Mouse (Mus musculus) kidney, postnatal 0 days (tissue): ENCODE results near the gene Vegfb. TPM values are rescaled to one million over a fixed set of nuclear protein-coding genes. Genes with fewer than 3 reads are reported as not detected.

Experiments used
- ATAC-seq: fragments of 200-750 bp; cut with Nextera tagmentation; replicated peaks from 2 replicates; pipeline ENCODE4 v1.8.0; 2017; ENCODE audit warnings: low read depth, moderate number of reproducible peaks, moderate TSS enrichment, moderate library complexity; ENCODE audit not compliant: low FRiP score
- DNase-seq: peaks from one replicate; pipeline ENCODE4 v3.0.0-alpha.2; 2016; ENCODE audit warnings: low spot score
- H3K27ac ChIP-seq: fragments of 300-500 bp; sonication (generic); 2 replicates; pipeline ENCODE4 v1.5.1; 2014; ENCODE audit warnings: mild to moderate bottlenecking
- H3K27me3 ChIP-seq: fragments of 300-500 bp; sonication (generic); 2 replicates; pipeline ENCODE4 v1.6.1; 2014; ENCODE audit warnings: low read length, mixed read lengths; ENCODE audit not compliant: insufficient read depth
- H3K36me3 ChIP-seq: fragments of 300-500 bp; sonication (generic); 2 replicates; pipeline ENCODE4 v1.6.1; 2014; ENCODE audit warnings: low read length, mixed read lengths; ENCODE audit not compliant: insufficient read depth
- H3K4me1 ChIP-seq: fragments of 300-500 bp; sonication (generic); replicated peaks from 2 replicates; pipeline ENCODE4 v1.6.1; 2014; ENCODE audit warnings: antibody characterized with exemption, low read length, mixed read lengths; ENCODE audit not compliant: insufficient read depth
- H3K4me2 ChIP-seq: fragments of 300-500 bp; sonication (generic); 2 replicates; pipeline ENCODE4 v1.6.1; 2014; ENCODE audit warnings: mild to moderate bottlenecking, low read length, moderate library complexity, mixed read lengths
- H3K4me3 ChIP-seq: fragments of 300-500 bp; sonication (generic); replicated peaks from 2 replicates; pipeline ENCODE4 v1.5.1; 2014; ENCODE audit warnings: low read depth, low read length
- H3K9ac ChIP-seq: fragments of 300-500 bp; sonication (generic); 2 replicates; pipeline ENCODE4 v1.6.1; 2014; ENCODE audit warnings: low read depth, low read length
- H3K9me3 ChIP-seq: fragments of 300-500 bp; sonication (generic); replicated peaks from 2 replicates; pipeline ENCODE4 v1.6.1; 2016; ENCODE audit warnings: low read length, inconsistent platforms, mixed read lengths
- CTCF ChIP-seq: IDR thresholded peaks from 2 replicates; pipeline ENCODE4 v1.5.1; 2016; ENCODE audit warnings: antibody characterized with exemption, low read depth, mild to moderate bottlenecking, moderate library complexity
- WGBS: fragments of 180-500 bp; shearing (Covaris S2); extraction: QIAGEN DNeasy Blood & Tissue Kit; methylation state at CpG from one replicate; pipeline ENCODE4 v1.1.7; 2014; 5-methylcytosine and 5-hydroxymethylcytosine counted together
- polyA plus RNA-seq: library from polyadenylated mRNA; unstranded; fragments of >200 nt; fragmentation: Nextera tagmentation; extraction: Ambion mirVana; gene quantifications from 2 replicates; pipeline ENCODE4 v1.2.1, GENCODE M21; 2015

The Vegfb gene
- polyA plus RNA-seq, 1 experiment from 2014 or later: 56.6 TPM

DNA sequence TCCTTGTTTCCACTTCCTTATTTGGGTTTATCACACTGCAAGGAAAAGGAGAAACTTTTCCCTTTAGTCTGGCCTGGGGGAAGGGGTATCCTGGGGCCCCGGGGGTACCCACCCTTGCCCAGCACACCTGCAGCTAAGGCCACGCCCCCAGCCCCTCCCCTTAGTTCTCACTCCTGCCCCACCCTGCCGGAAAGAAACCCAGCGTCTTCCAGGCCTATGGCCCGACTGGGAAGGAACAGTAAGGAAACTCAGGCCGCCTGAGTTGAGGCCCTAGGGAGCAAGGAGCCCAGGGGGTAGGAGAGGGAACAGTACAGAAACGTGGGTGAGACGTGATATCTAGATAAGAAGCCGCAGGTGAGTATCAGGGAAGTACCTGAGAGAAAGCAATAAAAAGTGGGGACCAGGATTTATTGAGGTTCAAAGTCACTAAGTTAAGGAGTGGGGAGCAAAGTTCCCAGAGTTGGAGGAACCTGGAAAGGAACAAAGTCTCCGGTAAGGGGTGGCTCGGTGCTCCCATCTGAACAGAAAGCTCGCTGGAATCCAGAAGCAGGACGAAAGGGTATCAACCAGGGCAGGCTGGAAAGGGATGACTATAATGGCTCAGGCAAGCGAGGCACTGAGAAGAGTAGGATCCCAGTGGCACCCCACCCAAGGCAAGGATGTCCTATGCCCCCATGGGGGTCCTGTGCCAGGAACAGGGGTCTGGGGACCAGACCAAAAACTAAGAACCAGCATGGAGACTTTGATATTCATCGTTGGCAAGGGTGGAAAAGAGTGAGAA, 18.8 kb downstream of the Vegfb start:
- no peaks in the 10 kb centered on the region for H3K27me3 ChIP-seq
- peak overlapping the region; percentile 67 for H3K4me2 ChIP-seq
- peak; percentile 23 for ATAC-seq
- peak overlapping the region; percentile 58 for H3K4me3 ChIP-seq
- TF ChIP-seq CTCF: no peak
- peak overlapping the region; percentile 79 for H3K9ac ChIP-seq
- no peaks in the 10 kb centered on the region for H3K9me3 ChIP-seq
- WGBS: 5% methylated on average over 15 of the region's 15 CpGs
- DNase-seq: peak; percentile 35
- H3K4me1 ChIP-seq: peaks cover 26% of the 10 kb centered on the region
- H3K36me3 ChIP-seq: peaks cover 22% of the 10 kb centered on the region
- peak overlapping the region; percentile 65; the same call in 1 of the 2 replicates for H3K27ac ChIP-seq

DNA sequence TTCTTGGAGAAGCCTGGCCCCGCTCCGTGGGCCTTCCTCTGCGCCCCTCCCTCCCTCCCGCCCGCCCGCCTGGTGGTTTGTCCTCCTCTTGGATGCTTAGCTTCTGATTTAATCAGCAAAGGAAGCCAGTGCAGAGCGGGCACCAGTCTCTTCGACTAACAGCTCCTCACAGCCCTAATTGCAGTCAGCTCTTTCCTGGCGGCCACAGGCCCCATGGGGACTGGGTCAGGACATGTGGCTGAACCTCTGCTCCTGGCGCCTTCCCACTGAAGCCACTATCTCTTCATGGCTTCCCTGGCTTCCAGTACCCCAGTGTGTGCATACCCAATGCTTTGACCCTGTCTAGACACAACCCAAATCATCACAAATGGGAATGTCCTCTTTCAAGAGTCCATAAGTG, 31.0 kb downstream of the Vegfb start:
- Histone ChIP-seq H3K27ac (no peak overlapping the region), H3K4me3 (no peak overlapping the region), H3K36me3 (peaks cover 58% of the 10 kb centered on the region), H3K4me1 (peaks cover 8% of the 10 kb centered on the region; the same call in 1 of the 2 replicates), H3K9me3 (no peaks in the 10 kb centered on the region), H3K27me3 (no peaks in the 10 kb centered on the region), H3K4me2 (no peak overlapping the region), H3K9ac (no peak overlapping the region)
- WGBS: 82% methylated on average over 10 of the region's 10 CpGs
- no peak for TF ChIP-seq CTCF
- no peak for DNase-seq
- ATAC-seq: no peak

DNA sequence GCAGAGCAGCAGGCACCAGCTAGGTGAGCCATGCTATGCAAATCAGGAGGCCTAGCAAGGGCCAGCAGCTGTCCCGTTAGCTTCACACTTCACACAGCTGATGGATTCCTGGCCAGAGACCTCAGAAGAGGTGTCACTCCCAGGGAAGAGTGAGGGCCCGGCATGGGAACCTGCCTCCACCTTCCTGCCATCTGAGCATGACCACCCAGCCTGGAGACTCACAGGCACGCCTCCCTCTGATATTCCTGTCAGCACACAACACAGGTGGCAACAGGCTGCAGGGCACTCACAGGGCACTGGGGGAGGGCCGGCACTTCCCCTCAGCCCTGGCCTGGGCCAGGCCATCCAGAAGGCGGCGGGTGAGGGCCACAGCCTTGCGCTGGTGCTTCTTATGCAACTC, 32.0 kb downstream of the Vegfb start:
- no peaks in the 10 kb centered on the region for H3K9me3 ChIP-seq
- H3K4me2 ChIP-seq: no peak overlapping the region
- no peak overlapping the region for H3K9ac ChIP-seq
- peaks cover 57% of the 10 kb centered on the region for H3K36me3 ChIP-seq
- no peak for ATAC-seq
- DNase-seq: no peak
- no peaks in the 10 kb centered on the region for H3K27me3 ChIP-seq
- 79% methylated on average over 7 of the region's 7 CpGs for WGBS
- no peak for TF ChIP-seq CTCF
- H3K27ac ChIP-seq: no peak overlapping the region
- H3K4me1 ChIP-seq: peaks cover 8% of the 10 kb centered on the region; the same call in 1 of the 2 replicates
- no peak overlapping the region for H3K4me3 ChIP-seq

DNA sequence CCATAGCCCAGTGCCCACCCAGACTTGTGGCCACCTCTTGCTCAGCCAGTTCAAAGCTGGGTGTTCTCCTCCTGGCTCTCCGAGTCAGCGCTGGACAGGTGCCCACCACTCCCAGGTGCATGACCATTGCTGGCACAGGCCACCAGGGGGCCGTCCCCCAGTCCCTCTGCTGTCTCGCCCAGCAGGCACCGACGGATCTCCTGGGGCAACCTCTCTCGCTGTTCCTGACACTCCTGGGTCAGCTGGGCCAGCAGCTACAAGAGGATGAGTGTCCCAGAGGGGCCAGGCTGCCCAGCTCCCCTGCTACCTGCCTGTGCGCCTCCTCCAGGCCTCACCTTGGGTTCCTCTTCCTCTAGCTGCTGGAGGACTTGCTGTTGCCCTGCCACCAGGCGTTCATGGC, 33.4 kb downstream of the Vegfb start:
- Histone ChIP-seq H3K4me3 (no peak overlapping the region), H3K27ac (no peak overlapping the region), H3K36me3 (peaks cover 43% of the 10 kb centered on the region), H3K4me2 (no peak overlapping the region), H3K9me3 (no peaks in the 10 kb centered on the region), H3K27me3 (no peaks in the 10 kb centered on the region), H3K4me1 (peaks cover 8% of the 10 kb centered on the region; the same call in 1 of the 2 replicates), H3K9ac (no peak overlapping the region)
- WGBS: 53% methylated on average over 9 of the region's 9 CpGs
- DNase-seq (no peak), ATAC-seq (no peak)
- peak; percentile 69 for TF ChIP-seq CTCF

DNA sequence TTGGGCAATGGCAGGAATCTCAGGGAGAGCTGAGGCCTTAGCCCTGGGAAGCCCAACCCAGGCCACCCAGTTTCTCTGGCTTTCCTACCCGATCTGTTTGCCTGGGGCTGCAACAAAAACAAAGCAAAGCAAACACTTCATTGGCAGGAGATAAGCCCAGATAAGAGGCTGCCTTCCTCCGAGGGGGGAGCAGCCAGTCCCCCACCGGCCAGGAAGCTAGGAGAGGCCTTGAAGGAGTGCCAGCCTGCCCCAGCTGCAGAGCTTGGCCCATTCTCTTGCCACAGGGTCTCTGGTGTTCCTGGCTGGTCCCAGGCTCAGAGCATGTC, 34.8 kb downstream of the Vegfb start:
- peaks cover 37% of the 10 kb centered on the region for H3K36me3 ChIP-seq
- TF ChIP-seq CTCF: no peak
- no peak overlapping the region for H3K4me3 ChIP-seq
- 6% methylated on average over 3 of the region's 3 CpGs for WGBS
- H3K9me3 ChIP-seq: no peaks in the 10 kb centered on the region
- H3K4me1 ChIP-seq: peaks cover 8% of the 10 kb centered on the region; the same call in 1 of the 2 replicates
- H3K9ac ChIP-seq: peak overlapping the region; percentile 67
- H3K4me2 ChIP-seq: peak overlapping the region; percentile 67
- no peaks in the 10 kb centered on the region for H3K27me3 ChIP-seq
- H3K27ac ChIP-seq: peak overlapping the region; percentile 96
- no peak for ATAC-seq
- DNase-seq: peak; percentile 38

DNA sequence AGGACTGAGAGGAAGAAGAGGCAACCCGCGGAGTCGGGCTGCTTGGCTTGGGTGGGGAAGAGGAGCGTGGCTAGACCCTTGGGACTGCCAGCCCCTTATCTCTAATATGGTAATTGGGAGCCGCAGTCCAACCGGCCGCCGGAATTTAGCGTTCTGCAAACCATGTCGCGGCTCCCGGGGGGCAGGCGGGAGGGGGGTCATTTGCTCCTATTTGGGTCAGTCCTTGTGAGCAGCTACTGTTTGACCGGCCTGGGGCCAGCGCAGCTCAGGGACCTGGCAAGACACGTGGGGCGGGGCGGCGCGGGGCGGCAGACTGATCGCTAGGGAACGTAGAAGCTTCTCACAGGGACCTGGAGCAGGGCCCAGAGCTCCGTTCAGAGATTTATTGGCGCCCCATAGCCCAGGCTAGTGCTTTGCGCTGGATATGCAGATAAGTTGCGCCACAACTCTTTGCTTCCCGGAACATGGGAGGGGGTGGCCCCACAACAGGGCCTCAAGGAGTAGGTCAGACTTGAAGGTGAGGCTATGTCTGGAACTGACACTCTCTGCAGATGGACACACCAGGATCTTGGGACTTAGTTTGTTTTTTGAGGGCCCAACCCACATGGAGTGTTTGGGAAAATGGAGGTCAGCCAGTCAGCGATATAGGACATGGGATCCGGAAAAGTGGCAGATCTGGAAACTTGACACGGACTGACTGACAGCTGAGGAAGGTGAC, 35.3 kb downstream of the Vegfb start:
- Histone ChIP-seq H3K36me3 (peaks cover 32% of the 10 kb centered on the region), H3K4me1 (peaks cover 8% of the 10 kb centered on the region; the same call in 1 of the 2 replicates), H3K27ac (peak overlapping the region; percentile 96), H3K9me3 (no peaks in the 10 kb centered on the region), H3K27me3 (no peaks in the 10 kb centered on the region), H3K9ac (peak overlapping the region; percentile 67), H3K4me2 (peak overlapping the region; percentile 67), H3K4me3 (peak overlapping the region; percentile 58)
- TF ChIP-seq CTCF: no peak
- DNase-seq (peak; percentile 81), ATAC-seq (peak; percentile 64)
- WGBS: 1% methylated on average over 31 of the region's 31 CpGs
